Mouse (Mus musculus) CH12F3 (cell line): Measurements from ENCODE around the gene Ifnl2.

Source experiments
- in situ Hi-C: fragments of 300-500 bp; cut with MboI; formaldehyde crosslinking; loops from 2 replicates; pipeline ENCODE4 v1.14.3; 2020; ENCODE audit warnings: low sequenced_read_pairs

Gene Ifnl2

GRCm38 (mm10) chr7:28492310-28492709 lies 17.9 kb downstream of the Ifnl2 start:
- in situ Hi-C loops = no loop called here

- in situ Hi-C loops = no loop called here
These were observed 19.4 kb downstream of the Ifnl2 start for GRCm38 (mm10) chr7:28490903-28491302.

GRCm38 (mm10) chr7:28490410-28490809 lies 19.8 kb downstream of the Ifnl2 start:
- in situ Hi-C loops = no loop called here

GRCm38 (mm10) chr7:28488030-28488491 lies 22.2 kb downstream of the Ifnl2 start:
- in situ Hi-C loops = no loop called here

- in situ Hi-C loops = no loop called here
These were observed 26.1 kb downstream of the Ifnl2 start for GRCm38 (mm10) chr7:28484192-28484591.

GRCm38 (mm10) chr7:28482854-28483253 lies 27.4 kb downstream of the Ifnl2 start:
- in situ Hi-C loops = no loop called here

GRCm38 (mm10) chr7:28478854-28479253 lies 31.4 kb downstream of the Ifnl2 start:
- in situ Hi-C loops = no loop called here

- in situ Hi-C loops = no loop called here
These were observed 32.9 kb downstream of the Ifnl2 start for GRCm38 (mm10) chr7:28477363-28477762.

GRCm38 (mm10) chr7:28476191-28476590 lies 34.1 kb downstream of the Ifnl2 start:
- in situ Hi-C loops = no loop called here

GRCm38 (mm10) chr7:28467213-28467751 lies 43.0 kb downstream of the Ifnl2 start:
- in situ Hi-C loops = no loop called here

GRCm38 (mm10) chr7:28466721-28467212 lies 43.5 kb downstream of the Ifnl2 start:
- in situ Hi-C loops = no loop called here

- in situ Hi-C loops = no loop called here
These were observed 45.6 kb downstream of the Ifnl2 start for GRCm38 (mm10) chr7:28464416-28465212.

GRCm38 (mm10) chr7:28462769-28463168 lies 47.5 kb downstream of the Ifnl2 start:
- in situ Hi-C loops = no loop called here

- in situ Hi-C loops = no loop called here
These were observed 49.9 kb downstream of the Ifnl2 start for GRCm38 (mm10) chr7:28460361-28460760.
